Mouse (Mus musculus) heart, embryonic 12.5 days (tissue): ENCODE measurements around the gene Pknox1. TPM values are rescaled to one million over a fixed set of nuclear protein-coding genes. Genes with fewer than 3 reads are reported as not detected.
"Not testable (repeated sequence)": the region's sequence is repeated elsewhere in the genome, so short reads cannot be mapped to it uniquely, and the experiment has no call there.

ENCODE experiments used
- ATAC-seq: fragments of 200-750 bp; cut with Nextera tagmentation; 2 replicates; pipeline ENCODE4 v1.8.0; 2017; ENCODE audit warnings: moderate TSS enrichment, moderate library complexity; ENCODE audit not compliant: insufficient number of reproducible peaks, low FRiP score
- H3K27ac ChIP-seq: fragments of 300-500 bp; sonication (generic); 2 replicates; pipeline ENCODE4 v1.5.1; 2016; ENCODE audit warnings: mild to moderate bottlenecking, moderate library complexity; ENCODE audit not compliant: poor library complexity, severe bottlenecking
- H3K27me3 ChIP-seq: fragments of 300-500 bp; sonication (generic); replicated peaks from 2 replicates; pipeline ENCODE4 v1.6.1; 2016; ENCODE audit warnings: mild to moderate bottlenecking, moderate library complexity
- H3K36me3 ChIP-seq: fragments of 300-500 bp; sonication (generic); 2 replicates; pipeline ENCODE4 v1.6.1; 2016; ENCODE audit warnings: mild to moderate bottlenecking, moderate library complexity
- H3K4me1 ChIP-seq: fragments of 300-500 bp; sonication (generic); replicated peaks from 2 replicates; pipeline ENCODE4 v1.6.1; 2016; ENCODE audit warnings: mild to moderate bottlenecking
- H3K4me2 ChIP-seq: fragments of 300-500 bp; sonication (generic); 2 replicates; pipeline ENCODE4 v1.6.1; 2016; ENCODE audit warnings: mild to moderate bottlenecking, moderate library complexity
- H3K4me3 ChIP-seq: fragments of 300-500 bp; sonication (generic); 2 replicates; pipeline ENCODE4 v1.5.1; 2016; ENCODE audit warnings: mild to moderate bottlenecking
- H3K9ac ChIP-seq: fragments of 300-500 bp; sonication (generic); 2 replicates; pipeline ENCODE4 v1.6.1; 2016; ENCODE audit warnings: mild to moderate bottlenecking, moderate library complexity
- H3K9me3 ChIP-seq: fragments of 300-500 bp; sonication (generic); replicated peaks from 2 replicates; pipeline ENCODE4 v1.6.1; 2016; ENCODE audit warnings: mild to moderate bottlenecking, moderate library complexity
- WGBS: fragments of 180-500 bp; shearing (Covaris S2); methylation state at CpG from one replicate; pipeline ENCODE4 v1.1.7; 2016; 5-methylcytosine and 5-hydroxymethylcytosine counted together
- polyA plus RNA-seq: library from polyadenylated mRNA; unstranded; fragments of >200 nt; fragmentation: Nextera tagmentation; extraction: Ambion mirVana; gene quantifications from 2 replicates; pipeline ENCODE4 v1.2.1, GENCODE M21; 2016

Pknox1 gene
- polyA plus RNA-seq = 19.8 and 20.2 TPM in 2 replicates

- H3K4me1 ChIP-seq = peaks cover 36% of the 10 kb centered on the region
- WGBS = under 1% methylated on average over 48 of the region's 72 CpGs
- 0 out of 2 replicates have a peak, but pooled peaks cover 2% of the 10 kb centered on the region for H3K36me3 ChIP-seq
- H3K9me3 ChIP-seq = no peaks in the 10 kb centered on the region
- peak; percentile 97 for ATAC-seq
- H3K27ac ChIP-seq = peak within 1 kb of the TSS; percentile 98
- H3K4me3 ChIP-seq = peak within 1 kb of the TSS; percentile 82
- H3K9ac ChIP-seq = peak within 1 kb of the TSS; percentile 91
- H3K4me2 ChIP-seq = peak within 1 kb of the TSS; percentile 92
- H3K27me3 ChIP-seq = no peaks in the 10 kb centered on the region
Observed at GRCm38 (mm10) chr17:31564015-31564857, at the start of gene Pknox1. Gene Pknox1 (plus strand): TSS chr17:31564734.

- ATAC-seq = peak; percentile 46
- 0 out of 2 replicates have a peak overlapping the region, but pooled peaks have one; percentile 36 for H3K9ac ChIP-seq
Observed at GRCm38 (mm10) chr17:31519344-31519945, 45.1 kb upstream of the Pknox1 start.

GRCm38 (mm10) chr17:31519946-31520838, 44.3 kb upstream of the Pknox1 start, which contains the start of the genes Wdr4 and Ndufv3:
Gene Wdr4 (minus strand): TSS chr17:31519980.
Gene Ndufv3 (plus strand): TSS chr17:31520115.
- Histone ChIP-seq H3K36me3 (peaks cover 27% of the 10 kb centered on the region), H3K27ac (peak within 1 kb of the TSS; percentile 84), H3K4me3 (peak within 1 kb of the TSS; percentile 83), H3K27me3 (no peaks in the 10 kb centered on the region), H3K4me2 (peak within 1 kb of the TSS; percentile 78), H3K9ac (peak within 1 kb of the TSS; percentile 89), H3K9me3 (no peaks in the 10 kb centered on the region), H3K4me1 (peaks cover 26% of the 10 kb centered on the region)
- under 1% methylated on average over 45 of the region's 45 CpGs for WGBS
- peak; percentile 99 for ATAC-seq

More at GRCm38 (mm10) chr17:31519344-31519945, 45.1 kb upstream of the Pknox1 start:
- Histone ChIP-seq H3K9me3 (no peaks in the 10 kb centered on the region), H3K4me2 (peak overlapping the region; percentile 78), H3K4me1 (peaks cover 26% of the 10 kb centered on the region), H3K4me3 (peak overlapping the region; percentile 83), H3K27me3 (no peaks in the 10 kb centered on the region), H3K27ac (no peak overlapping the region; the same call in 1 of the 2 replicates), H3K36me3 (peaks cover 22% of the 10 kb centered on the region)
- 2% methylated on average over 7 of the region's 7 CpGs for WGBS

GRCm38 (mm10) chr17:31520895-31521294, 43.6 kb upstream of the Pknox1 start:
- H3K4me2 ChIP-seq = peak overlapping the region; percentile 78
- H3K4me3 ChIP-seq = peak overlapping the region; percentile 83
- peak overlapping the region; percentile 89 for H3K9ac ChIP-seq
- H3K36me3 ChIP-seq = peaks cover 31% of the 10 kb centered on the region
- ATAC-seq = no peak
- peaks cover 26% of the 10 kb centered on the region for H3K4me1 ChIP-seq
- 15% methylated on average over 3 of the region's 3 CpGs for WGBS
- no peaks in the 10 kb centered on the region for H3K9me3 ChIP-seq
- H3K27me3 ChIP-seq = no peaks in the 10 kb centered on the region
- peak overlapping the region; percentile 84; the same call in 1 of the 2 replicates for H3K27ac ChIP-seq

GRCm38 (mm10) chr17:31521948-31522347, 42.6 kb upstream of the Pknox1 start:
- Histone ChIP-seq H3K4me1 (peaks cover 26% of the 10 kb centered on the region), H3K4me3 (no peak overlapping the region), H3K4me2 (peak overlapping the region; percentile 26; the same call in 1 of the 2 replicates), H3K27me3 (no peaks in the 10 kb centered on the region), H3K27ac (no peak overlapping the region), H3K9me3 (no peaks in the 10 kb centered on the region), H3K36me3 (peaks cover 38% of the 10 kb centered on the region), H3K9ac (no peak overlapping the region)
- WGBS = 88% methylated on average over 6 of the region's 6 CpGs
- ATAC-seq = no peak

DNA sequence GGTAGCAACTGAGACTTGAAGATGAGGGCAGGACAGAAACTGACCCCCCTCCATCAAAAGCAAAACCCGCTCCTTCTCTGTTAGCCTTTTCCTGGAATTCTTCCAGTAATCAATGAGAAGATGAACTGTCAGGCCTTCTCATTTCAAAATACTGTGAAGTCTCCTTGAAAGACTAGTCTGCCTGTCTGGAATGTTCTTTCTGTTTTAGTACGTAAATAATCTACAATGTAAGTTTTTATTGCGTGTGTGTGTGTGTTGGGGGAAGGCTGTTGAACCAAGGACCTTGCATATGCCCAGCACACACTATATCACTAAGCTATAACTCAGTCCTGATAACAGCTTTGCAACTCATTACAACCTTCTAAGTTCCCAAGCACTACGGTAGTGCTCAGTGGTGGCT, 39.4 kb upstream of the Pknox1 start:
- H3K27me3 ChIP-seq = no peaks in the 10 kb centered on the region
- no peak for ATAC-seq
- no peaks in the 10 kb centered on the region for H3K9me3 ChIP-seq
- H3K9ac ChIP-seq = no peak overlapping the region
- H3K4me2 ChIP-seq = no peak overlapping the region
- H3K36me3 ChIP-seq = peaks cover 68% of the 10 kb centered on the region
- no peak overlapping the region for H3K27ac ChIP-seq
- H3K4me3 ChIP-seq = no peak overlapping the region
- peaks cover 21% of the 10 kb centered on the region for H3K4me1 ChIP-seq
- WGBS = 91% methylated on average over 4 of the region's 4 CpGs

GRCm38 (mm10) chr17:31525816-31526215, 38.7 kb upstream of the Pknox1 start:
- WGBS = 100% methylated on average over 3 of the region's 3 CpGs
- H3K36me3 ChIP-seq = peaks cover 73% of the 10 kb centered on the region
- peak; percentile 44; the same call in 1 of the 2 replicates for ATAC-seq

DNA sequence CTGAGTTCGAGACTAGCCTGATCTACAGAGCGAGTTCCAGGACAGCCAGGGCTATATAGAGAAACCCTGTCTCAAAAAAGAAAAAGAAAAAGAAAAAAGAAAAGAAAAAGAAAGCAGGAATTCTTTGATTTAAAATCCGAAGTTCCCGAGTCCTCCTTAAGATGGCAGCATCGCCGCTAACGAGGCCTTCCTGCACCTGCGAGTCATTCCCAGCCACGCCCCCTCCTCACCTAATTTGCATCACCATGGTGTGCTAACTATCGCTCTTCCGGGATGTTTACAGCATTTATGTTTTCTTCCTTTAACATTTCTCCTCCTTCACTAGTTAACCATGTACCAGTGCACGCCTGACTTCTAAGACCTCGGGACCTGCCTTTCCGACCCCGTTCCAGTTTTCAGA, 35.2 kb upstream of the Pknox1 start:
- Histone ChIP-seq H3K4me1 (no peaks in the 10 kb centered on the region), H3K4me3 (no peak overlapping the region), H3K9me3 (no peaks in the 10 kb centered on the region), H3K4me2 (no peak overlapping the region), H3K36me3 (peaks cover 68% of the 10 kb centered on the region), H3K27me3 (no peaks in the 10 kb centered on the region), H3K9ac (no peak overlapping the region), H3K27ac (no peak overlapping the region)
- no peak for ATAC-seq
- 47% methylated on average over 15 of the region's 15 CpGs for WGBS

More at GRCm38 (mm10) chr17:31525816-31526215, 38.7 kb upstream of the Pknox1 start:
- Histone ChIP-seq H3K4me3 (no peak overlapping the region), H3K27me3 (no peaks in the 10 kb centered on the region), H3K4me1 (peaks cover 20% of the 10 kb centered on the region), H3K9ac (no peak overlapping the region), H3K4me2 (no peak overlapping the region), H3K9me3 (no peaks in the 10 kb centered on the region), H3K27ac (no peak overlapping the region)

GRCm38 (mm10) chr17:31531441-31532158, 32.9 kb upstream of the Pknox1 start:
- no peak overlapping the region for H3K4me2 ChIP-seq
- 78% methylated on average over 14 of the region's 14 CpGs for WGBS
- H3K9me3 ChIP-seq = no peaks in the 10 kb centered on the region
- H3K9ac ChIP-seq = no peak overlapping the region
- H3K4me3 ChIP-seq = no peak overlapping the region
- H3K27me3 ChIP-seq = no peaks in the 10 kb centered on the region
- no peak for ATAC-seq
- H3K4me1 ChIP-seq = peaks cover 11% of the 10 kb centered on the region
- peaks cover 54% of the 10 kb centered on the region for H3K36me3 ChIP-seq
- no peak overlapping the region for H3K27ac ChIP-seq

GRCm38 (mm10) chr17:31532331-31532730, 32.2 kb upstream of the Pknox1 start:
- not testable (repeated sequence) for H3K4me3 ChIP-seq, H3K9me3 ChIP-seq, H3K27me3 ChIP-seq, ATAC-seq, H3K27ac ChIP-seq, H3K9ac ChIP-seq, H3K4me2 ChIP-seq
- peaks cover 11% of the 10 kb centered on the region for H3K4me1 ChIP-seq
- peaks cover 47% of the 10 kb centered on the region for H3K36me3 ChIP-seq
- whole genome bisulfite sequencing = 89% methylated on average over 4 of the region's 4 CpGs
